Mouse (Mus musculus) stomach, embryonic 14.5 days (tissue): ENCODE measurements around the gene Lyrm1. TPM values are rescaled to one million over a fixed set of nuclear protein-coding genes. Genes with fewer than 3 reads are reported as not detected.

Experiments
- ATAC-seq: fragments of 200-750 bp; cut with Nextera tagmentation; 2 replicates; pipeline ENCODE4 v1.8.0; 2017; ENCODE audit warnings: low read depth, moderate TSS enrichment; ENCODE audit not compliant: insufficient number of reproducible peaks, insufficient read depth, low FRiP score
- H3K27ac ChIP-seq: fragments of 300-500 bp; sonication (generic); 2 replicates; pipeline ENCODE4 v1.5.1; 2014; ENCODE audit warnings: mild to moderate bottlenecking, low read length, moderate library complexity, mixed read lengths
- H3K27me3 ChIP-seq: fragments of 300-500 bp; sonication (generic); 2 replicates; pipeline ENCODE4 v1.6.1; 2014; ENCODE audit warnings: low read length, control low read depth, mixed read lengths; ENCODE audit not compliant: control insufficient read depth, insufficient read depth
- H3K36me3 ChIP-seq: fragments of 300-500 bp; sonication (generic); 2 replicates; pipeline ENCODE4 v1.6.1; 2014; ENCODE audit warnings: mild to moderate bottlenecking, control low read depth, low read length, moderate library complexity, mixed read lengths; ENCODE audit not compliant: control insufficient read depth, insufficient read depth
- H3K4me1 ChIP-seq: fragments of 300-500 bp; sonication (generic); 2 replicates; pipeline ENCODE4 v1.6.1; 2014; ENCODE audit warnings: low read length, control low read depth, mixed read lengths; ENCODE audit not compliant: control insufficient read depth, insufficient read depth
- H3K4me2 ChIP-seq: fragments of 300-500 bp; sonication (generic); replicated peaks from 2 replicates; pipeline ENCODE4 v1.6.1; 2014; ENCODE audit warnings: low read depth, low read length, control low read depth
- H3K4me3 ChIP-seq: fragments of 300-500 bp; sonication (generic); 2 replicates; pipeline ENCODE4 v1.5.1; 2014; ENCODE audit warnings: low read depth, low read length, control low read depth
- H3K9ac ChIP-seq: fragments of 300-500 bp; sonication (generic); replicated peaks from 2 replicates; pipeline ENCODE4 v1.6.1; 2014; ENCODE audit warnings: low read depth, mild to moderate bottlenecking, control low read depth, low read length, moderate library complexity, mixed read lengths
- H3K9me3 ChIP-seq: fragments of 300-500 bp; sonication (generic); 2 replicates; pipeline ENCODE4 v1.6.1; 2016; ENCODE audit warnings: low read depth, low read length, control low read depth; ENCODE audit not compliant: control insufficient read depth
- WGBS: fragments of 180-500 bp; shearing (Covaris S2); extraction: QIAGEN DNeasy Blood & Tissue Kit; methylation state at CpG from one replicate; pipeline ENCODE4 v1.1.7; 2014; 5-methylcytosine and 5-hydroxymethylcytosine counted together
- polyA plus RNA-seq: library from polyadenylated mRNA; unstranded; fragments of >200 nt; fragmentation: Nextera tagmentation; extraction: Ambion mirVana; gene quantifications from 2 replicates; pipeline ENCODE4 v1.2.1, GENCODE M21; 2014

Gene Lyrm1
- polyA plus RNA-seq, 1 experiment from 2014 or later: 8.6 TPM

DNA sequence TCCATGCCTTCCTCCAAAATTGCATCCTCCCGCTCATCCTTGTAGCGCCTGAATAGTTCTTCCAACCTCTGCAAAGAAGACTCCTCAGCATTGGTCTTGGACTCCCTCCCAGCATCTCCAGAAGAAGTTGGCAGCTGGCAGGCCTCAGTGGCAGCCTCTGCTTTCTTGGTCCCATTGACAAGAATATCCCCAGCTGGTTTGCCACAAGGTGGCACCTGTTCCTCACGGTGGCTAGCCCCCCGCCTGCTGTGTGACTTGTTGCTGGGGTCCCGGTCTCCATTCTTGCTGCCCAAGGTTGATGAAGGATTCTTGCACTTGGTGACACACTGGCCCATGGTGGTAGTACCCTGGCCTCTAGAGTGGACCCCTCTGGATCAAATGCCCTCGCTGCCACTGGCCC lies 36.2 kb upstream of the Lyrm1 start:
- Histone ChIP-seq H3K4me3 (no peak overlapping the region), H3K27ac (no peak overlapping the region), H3K4me1 (peaks cover 6% of the 10 kb centered on the region; the same call in 1 of the 2 replicates), H3K27me3 (no peaks in the 10 kb centered on the region), H3K4me2 (no peak overlapping the region), H3K9ac (no peak overlapping the region), H3K9me3 (no peaks in the 10 kb centered on the region), H3K36me3 (peaks cover 15% of the 10 kb centered on the region; the same call in 1 of the 2 replicates)
- ATAC-seq: no peak
- WGBS: 75% methylated on average over 6 of the region's 6 CpGs

DNA sequence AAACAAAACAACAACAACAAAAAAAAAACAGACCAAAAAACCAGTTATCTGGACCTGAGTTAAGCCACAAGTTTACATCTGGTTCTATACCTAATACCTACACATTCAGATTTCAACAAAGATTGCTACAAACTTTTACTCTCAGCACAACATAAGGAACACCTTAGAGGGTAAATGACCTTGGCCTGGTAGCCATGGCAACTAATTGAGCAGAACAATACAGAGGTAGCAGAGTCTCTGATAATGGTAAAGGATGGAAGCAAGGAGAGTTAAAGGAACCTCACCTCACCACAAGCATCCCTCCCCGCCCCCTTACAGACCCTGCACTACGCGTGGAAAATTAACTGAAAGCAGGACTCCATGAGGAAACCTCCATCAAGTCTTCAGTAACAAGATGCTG lies 35.5 kb upstream of the Lyrm1 start:
- H3K4me3 ChIP-seq: no peak overlapping the region
- H3K9ac ChIP-seq: no peak overlapping the region
- peaks cover 15% of the 10 kb centered on the region; the same call in 1 of the 2 replicates for H3K36me3 ChIP-seq
- H3K27ac ChIP-seq: no peak overlapping the region
- peaks cover 6% of the 10 kb centered on the region; the same call in 1 of the 2 replicates for H3K4me1 ChIP-seq
- no peak for ATAC-seq
- H3K27me3 ChIP-seq: no peaks in the 10 kb centered on the region
- no peaks in the 10 kb centered on the region for H3K9me3 ChIP-seq
- WGBS: 86% methylated on average over 3 of the region's 3 CpGs
- H3K4me2 ChIP-seq: no peak overlapping the region

DNA sequence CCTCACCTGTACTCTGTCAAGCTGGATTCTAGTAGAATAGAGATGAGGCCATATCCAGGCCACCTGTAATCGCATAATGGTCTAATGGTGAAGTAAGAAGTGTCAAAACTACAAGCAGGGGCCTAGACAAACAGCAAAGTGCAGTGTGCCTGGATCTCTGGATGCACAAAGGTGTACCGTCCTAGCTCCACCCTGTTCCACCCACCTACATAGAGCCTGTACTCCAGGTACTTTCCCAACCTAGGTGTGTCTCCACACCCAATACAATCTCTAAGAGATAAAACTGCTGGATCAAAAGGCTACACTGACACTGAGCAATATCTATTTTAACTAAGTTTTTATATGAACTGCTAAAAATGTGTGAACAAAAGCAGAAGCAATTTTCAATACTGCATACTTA lies 35.1 kb upstream of the Lyrm1 start:
- Histone ChIP-seq H3K9me3 (no peaks in the 10 kb centered on the region), H3K27ac (no peak overlapping the region; the same call in 1 of the 2 replicates), H3K9ac (no peak overlapping the region), H3K4me1 (peaks cover 6% of the 10 kb centered on the region; the same call in 1 of the 2 replicates), H3K27me3 (no peaks in the 10 kb centered on the region), H3K4me2 (no peak overlapping the region), H3K4me3 (no peak overlapping the region), H3K36me3 (peaks cover 15% of the 10 kb centered on the region; the same call in 1 of the 2 replicates)
- ATAC-seq: peak; percentile 46; the same call in 1 of the 2 replicates
- 74% methylated on average over 2 of the region's 2 CpGs for WGBS

DNA sequence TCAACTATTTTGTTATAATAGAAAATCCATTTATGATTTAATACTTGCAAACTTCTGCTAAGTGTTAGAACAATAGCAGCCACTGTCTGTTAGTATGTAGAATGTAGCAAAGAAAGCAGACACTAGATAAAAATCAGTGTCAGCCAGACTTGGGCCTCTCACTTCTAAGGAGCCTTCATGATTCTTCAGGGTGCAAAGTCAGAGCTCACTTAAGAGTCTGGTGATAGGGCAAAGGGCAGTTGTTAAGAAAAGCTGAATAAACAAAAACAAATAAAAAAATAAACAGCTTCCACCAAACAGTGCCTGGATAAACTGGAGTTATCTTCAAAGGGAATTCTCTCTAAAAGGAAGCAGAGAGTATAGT lies 34.7 kb upstream of the Lyrm1 start:
- Histone ChIP-seq H3K27ac (peak overlapping the region; percentile 79; the same call in 1 of the 2 replicates), H3K4me2 (no peak overlapping the region)
- no peak for ATAC-seq

DNA sequence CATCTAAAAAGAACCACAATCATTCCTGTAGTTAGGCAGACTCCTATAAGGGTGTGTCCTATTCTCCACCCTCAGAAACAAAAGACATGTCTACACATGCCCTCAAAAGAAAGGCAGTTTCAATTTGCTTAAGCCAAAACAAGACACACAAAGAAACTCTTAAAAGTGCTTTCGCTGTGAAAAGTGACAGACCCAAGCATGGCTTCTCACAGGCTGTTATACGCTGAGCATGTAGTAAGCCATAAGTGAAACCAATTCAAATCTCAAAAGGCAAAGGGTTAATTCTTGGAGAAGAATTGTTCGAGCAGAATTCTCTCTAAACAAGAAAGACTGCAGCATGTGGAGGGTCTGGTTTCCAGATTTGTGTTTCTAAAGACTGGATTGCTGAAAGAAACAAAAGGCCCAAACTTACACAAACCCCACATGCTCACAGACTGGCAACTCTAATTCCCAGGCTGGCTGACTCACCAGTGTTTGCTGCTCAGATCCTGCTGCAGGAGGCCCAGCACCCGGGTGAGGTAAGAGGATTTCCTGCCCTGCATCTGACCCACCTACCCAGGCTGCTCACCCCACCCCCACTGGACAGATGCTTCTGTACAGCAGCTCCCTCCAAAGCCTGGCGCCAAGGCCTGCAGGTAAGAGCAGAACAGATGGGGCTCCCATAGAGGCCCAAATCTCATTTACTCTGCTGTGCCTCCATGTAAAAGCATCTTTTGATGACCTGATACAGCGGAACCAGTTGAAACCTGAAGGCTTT lies 34.1 kb upstream of the Lyrm1 start:
- H3K4me2 ChIP-seq: no peak overlapping the region; the same call in 1 of the 2 replicates
- ATAC-seq: peak; percentile 90
- no peak overlapping the region for H3K4me3 ChIP-seq
- 23% methylated on average over 6 of the region's 6 CpGs for WGBS
- peak overlapping the region; percentile 79 for H3K27ac ChIP-seq
- H3K9ac ChIP-seq: no peak overlapping the region; the same call in 1 of the 2 replicates
- H3K9me3 ChIP-seq: no peaks in the 10 kb centered on the region
- peaks cover 6% of the 10 kb centered on the region; the same call in 1 of the 2 replicates for H3K4me1 ChIP-seq
- H3K27me3 ChIP-seq: no peaks in the 10 kb centered on the region
- peaks cover 15% of the 10 kb centered on the region; the same call in 1 of the 2 replicates for H3K36me3 ChIP-seq

More for the DNA sequence above, 34.7 kb upstream of the Lyrm1 start:
- H3K9ac ChIP-seq: no peak overlapping the region
- H3K4me3 ChIP-seq: no peak overlapping the region
- peaks cover 15% of the 10 kb centered on the region; the same call in 1 of the 2 replicates for H3K36me3 ChIP-seq
- no peaks in the 10 kb centered on the region for H3K27me3 ChIP-seq
- H3K9me3 ChIP-seq: no peaks in the 10 kb centered on the region
- peaks cover 6% of the 10 kb centered on the region; the same call in 1 of the 2 replicates for H3K4me1 ChIP-seq

DNA sequence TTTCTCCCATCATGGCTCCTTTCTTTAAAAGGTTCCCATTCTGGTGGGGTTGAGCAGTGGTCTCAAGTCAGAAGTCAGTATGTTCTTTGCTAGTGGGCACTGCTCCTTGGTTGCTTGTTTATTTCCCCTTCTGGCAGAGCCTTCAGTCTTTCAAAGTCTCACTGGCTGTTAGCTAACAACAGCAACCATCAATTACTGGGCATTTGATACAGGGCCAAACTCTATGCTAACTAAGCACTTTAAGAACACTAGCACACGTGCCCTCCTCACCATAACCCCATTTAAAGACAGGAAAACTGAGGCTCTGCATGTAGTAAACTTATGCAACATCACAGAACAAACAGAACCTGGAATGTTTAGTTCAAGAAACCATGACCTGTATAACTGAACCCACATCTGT lies 33.5 kb upstream of the Lyrm1 start:
- Histone ChIP-seq H3K27ac (peak overlapping the region; percentile 79), H3K4me1 (peaks cover 6% of the 10 kb centered on the region; the same call in 1 of the 2 replicates), H3K4me2 (no peak overlapping the region; the same call in 1 of the 2 replicates), H3K9me3 (no peaks in the 10 kb centered on the region), H3K4me3 (no peak overlapping the region), H3K27me3 (no peaks in the 10 kb centered on the region), H3K9ac (no peak overlapping the region), H3K36me3 (peaks cover 11% of the 10 kb centered on the region; the same call in 1 of the 2 replicates)
- WGBS: 38% methylated on average over 1 of the region's 1 CpGs
- ATAC-seq: no peak

DNA sequence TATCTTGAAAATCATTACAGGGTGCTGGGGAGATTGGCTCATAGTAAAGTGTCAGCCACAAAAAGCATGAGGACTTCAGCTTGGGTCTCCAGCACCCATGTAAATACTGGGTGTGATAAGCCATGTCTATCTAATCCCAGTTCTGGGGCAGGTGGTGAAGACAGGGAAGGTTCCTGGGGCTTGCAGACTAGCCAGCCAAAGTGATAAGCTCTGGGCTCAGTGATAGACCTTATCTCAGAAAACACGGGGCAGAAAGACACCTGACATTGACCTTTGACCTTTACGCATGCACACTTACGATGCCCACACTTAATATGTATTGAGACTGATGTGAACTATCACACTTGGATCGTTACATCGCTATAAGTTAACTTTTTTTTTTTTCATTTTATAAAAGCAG lies 31.2 kb upstream of the Lyrm1 start:
- H3K4me2 ChIP-seq: no peak overlapping the region

DNA sequence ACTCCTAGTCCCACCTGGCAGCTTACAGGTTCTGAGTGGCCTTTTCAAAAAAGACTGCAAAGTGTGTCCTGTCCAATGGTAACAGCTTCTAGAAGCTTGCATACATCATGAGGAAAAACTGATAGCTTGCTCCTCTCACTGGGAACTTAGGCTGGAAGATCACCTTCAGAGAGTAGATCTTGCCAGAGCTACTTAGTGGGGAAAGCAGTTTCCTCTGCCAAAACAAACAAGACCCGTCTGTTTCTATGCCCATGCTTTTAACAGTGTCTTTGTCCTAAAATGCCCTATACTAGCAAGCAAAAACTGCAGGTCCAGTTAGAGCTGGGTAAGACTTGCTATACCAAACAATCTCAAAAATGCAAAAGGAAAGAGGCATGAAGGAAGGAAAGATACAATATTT lies 29.5 kb upstream of the Lyrm1 start:
- Histone ChIP-seq H3K4me3 (no peak overlapping the region), H3K36me3 (peaks cover 3% of the 10 kb centered on the region; the same call in 1 of the 2 replicates), H3K4me2 (no peak overlapping the region), H3K27ac (no peak overlapping the region), H3K4me1 (peaks cover 6% of the 10 kb centered on the region; the same call in 1 of the 2 replicates), H3K9ac (no peak overlapping the region), H3K27me3 (no peaks in the 10 kb centered on the region), H3K9me3 (no peaks in the 10 kb centered on the region)
- 58% methylated on average over 1 of the region's 1 CpGs for WGBS
- no peak for ATAC-seq

More for the DNA sequence above, 31.2 kb upstream of the Lyrm1 start:
- H3K36me3 ChIP-seq: peaks cover 4% of the 10 kb centered on the region; the same call in 1 of the 2 replicates
- H3K27me3 ChIP-seq: no peaks in the 10 kb centered on the region
- H3K4me3 ChIP-seq: no peak overlapping the region
- 81% methylated on average over 5 of the region's 5 CpGs for WGBS
- no peaks in the 10 kb centered on the region for H3K9me3 ChIP-seq
- no peak for ATAC-seq
- peaks cover 6% of the 10 kb centered on the region; the same call in 1 of the 2 replicates for H3K4me1 ChIP-seq
- H3K9ac ChIP-seq: no peak overlapping the region
- no peak overlapping the region for H3K27ac ChIP-seq
